Mouse (Mus musculus) heart, adult 2 months (tissue): Measurements from ENCODE around the gene Gvin1.

Experiments
- CTCF ChIP-seq: fragments of 200-600 bp; IDR thresholded peaks from 2 replicates; pipeline ENCODE4 v1.8.1; 2022; ENCODE audit warnings: antibody characterized with exemption, mild to moderate bottlenecking, moderate library complexity
- EP300 ChIP-seq: fragments of 200-500 bp; IDR thresholded peaks from 2 replicates; pipeline ENCODE4 v1.6.1; 2011; ENCODE audit warnings: low read depth, low read length, control low read depth; ENCODE audit not compliant: insufficient read depth

GRCm38 (mm10) chr7:106245601-106246000 lies 30.5 kb upstream of the Gvin1 start:
- TF ChIP-seq CTCF (no peak), EP300 (no peak)
